Mouse (Mus musculus): Measurements from ENCODE around the gene Atf5.

DNA sequence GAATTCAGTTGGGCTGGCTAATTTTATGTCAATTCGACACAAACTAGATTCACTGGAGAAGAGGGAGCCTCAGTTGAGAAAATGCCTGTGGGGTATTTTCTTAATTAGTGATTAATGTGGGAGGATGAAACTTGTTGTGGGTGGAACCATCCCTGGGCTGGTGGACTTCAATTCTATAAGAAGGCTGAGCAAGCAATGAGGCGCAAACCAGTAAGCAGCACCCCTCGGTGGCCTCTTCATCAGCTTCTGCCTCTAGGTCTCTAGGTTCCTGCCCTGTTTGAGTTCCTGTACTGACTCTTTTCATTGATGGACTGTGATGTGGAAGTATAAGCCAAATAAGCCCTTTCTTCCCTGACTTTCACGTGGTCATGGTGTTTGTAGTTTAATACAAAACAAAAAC is 6.1 kb downstream of the Atf5 start:
- TF ChIP-seq POLR2A (IDR thresholded peaks at IDR 0.05; ENCODE audit: borderline replicate concordance, low read depth, low read length) (no peak), CTCF (IDR thresholded peaks at IDR 0.05; ENCODE audit: low read depth, low read length) (no peak)

All from bone marrow macrophage, adult 2 months (primary cell).